Comparison of ENCODE assay signal across 14 mouse cellular contexts in the genomic region with DNA sequence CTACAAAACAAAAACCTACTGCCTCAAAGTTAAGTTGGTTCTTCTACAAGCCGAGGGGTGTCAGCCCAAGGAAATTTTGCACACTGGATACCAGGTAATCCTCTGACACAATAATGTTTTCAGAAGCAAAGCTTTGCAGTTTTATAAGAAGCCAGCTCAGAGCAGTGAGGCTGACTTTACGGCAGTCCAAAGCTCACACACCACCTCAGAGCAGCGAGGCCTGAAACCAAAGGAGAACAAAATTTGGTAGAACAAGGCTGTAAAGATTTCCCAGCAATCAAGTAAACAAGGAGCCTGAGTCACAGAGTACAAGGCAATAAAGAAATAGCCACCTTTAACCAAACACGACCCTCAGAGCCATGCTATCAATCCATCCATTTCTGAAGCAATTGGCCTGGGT.
"Had no signal": no experiment of that assay in that cellular context is flagged by ENCODE, and none has a peak within 500 bp of the region (broad histone marks: within the 10 kb centered on the region; RNA-seq: fewer than 3 reads in every experiment).

No protein-coding gene starts in this region.

- H3K4me3 ChIP-seq: megakaryocyte, embryonic 14.5 days; midbrain, embryonic 13.5 days; midbrain, embryonic 15.5 days; neural tube, embryonic 12.5 days; stomach, embryonic 15.5 days had no signal

- H3K9me3 ChIP-seq: megakaryocyte, embryonic 14.5 days; midbrain, embryonic 13.5 days; midbrain, embryonic 15.5 days; neural tube, embryonic 12.5 days; stomach, embryonic 15.5 days had no signal

- H3K4me1 ChIP-seq: megakaryocyte, embryonic 14.5 days; neural tube, embryonic 12.5 days; stomach, embryonic 15.5 days had no signal

- H3K4me2 ChIP-seq: lung, embryonic 14.5 days; midbrain, embryonic 11.5 days; midbrain, embryonic 13.5 days; midbrain, embryonic 15.5 days; neural tube, embryonic 12.5 days; stomach, embryonic 15.5 days had no signal

- H3K27ac ChIP-seq: midbrain, embryonic 13.5 days; midbrain, embryonic 15.5 days; neural tube, embryonic 12.5 days; stomach, embryonic 15.5 days; stomach, postnatal 0 days had no signal

- H3K36me3 ChIP-seq: midbrain, embryonic 13.5 days; midbrain, embryonic 15.5 days; neural tube, embryonic 12.5 days; stomach, embryonic 15.5 days had no signal

- H3K9ac ChIP-seq: lung, embryonic 14.5 days; midbrain, embryonic 13.5 days; midbrain, embryonic 15.5 days; neural tube, embryonic 12.5 days; stomach, embryonic 15.5 days had no signal

- H3K27me3 ChIP-seq: megakaryocyte, embryonic 14.5 days; midbrain, embryonic 13.5 days; midbrain, embryonic 15.5 days; neural tube, embryonic 12.5 days; stomach, embryonic 15.5 days had no signal

- ATAC-seq: midbrain, embryonic 13.5 days; midbrain, embryonic 15.5 days had no signal

- DNase-seq: lung, adult 18-20 months; lung, embryonic 14.5 days; lung, postnatal 14 days; right cerebral cortex, postnatal 14 days; thymus, adult 2 months; thymus, postnatal 25 days; thymus, postnatal 4 days had no signal
